In genomic region chr8:120666807-120667470, GRCm38 (mm10) we compare ENCODE assay signal across 8 mouse cellular contexts. TPM values are rescaled to one million over a fixed set of nuclear protein-coding genes. Genes with fewer than 3 reads are reported as not detected.
DNase-seq lines count a peak whose midpoint lies in the region; ATAC-seq and TF ChIP-seq lines count a peak whose summit lies in the region.

No protein-coding gene starts in this region.

- intact Hi-C loops in left cerebral cortex, postnatal 25 days (cut with DNase I) = no loop called here

- peak overlapping the region; percentile 90 for H3K4me3 ChIP-seq in testis, adult 2 months (ENCODE audit: control insufficient read depth, low read depth, low read length)
- peak overlapping the region; percentile 99 for H3K4me3 ChIP-seq in embryonic facial prominence, embryonic 12.5 days
- peak overlapping the region; percentile 96 for H3K4me3 ChIP-seq in limb, embryonic 12.5 days (replicated peaks)
- peak overlapping the region; percentile 96 for H3K4me3 ChIP-seq in stomach, embryonic 16.5 days (replicated peaks; ENCODE audit: low read length)

- H3K4me2 ChIP-seq in embryonic facial prominence, embryonic 12.5 days (replicated peaks) = peak overlapping the region; percentile 82
- peak overlapping the region; percentile 88 for H3K4me2 ChIP-seq in limb, embryonic 12.5 days
- H3K4me2 ChIP-seq in stomach, embryonic 16.5 days (ENCODE audit: low read depth, low read length) = peak overlapping the region; percentile 92

- H3K27me3 ChIP-seq in testis, adult 2 months (ENCODE audit: control insufficient read depth, insufficient read depth, low read length) = no peaks in the 10 kb centered on the region
- no peaks in the 10 kb centered on the region for H3K27me3 ChIP-seq in embryonic facial prominence, embryonic 12.5 days
- no peaks in the 10 kb centered on the region for H3K27me3 ChIP-seq in limb, embryonic 12.5 days
- H3K27me3 ChIP-seq in stomach, embryonic 16.5 days (ENCODE audit: control insufficient read depth, insufficient read depth, low read length) = no peaks in the 10 kb centered on the region

- no peak for DNase-seq in testis, postnatal 10 days (ENCODE audit: low spot score)
- DNase-seq in adrenal gland, postnatal 10 days = no peak
- no peak for DNase-seq in left cerebral cortex, postnatal 25 days (ENCODE audit: low spot score in 2 of 2)
- DNase-seq in adrenal gland, postnatal 14 days = no peak

- WGBS in embryonic facial prominence, embryonic 12.5 days = under 1% methylated on average over 17 of the region's 17 CpGs
- 4% methylated on average over 17 of the region's 17 CpGs for WGBS in limb, embryonic 12.5 days
- WGBS in stomach, embryonic 16.5 days = 2% methylated on average over 17 of the region's 17 CpGs

- ATAC-seq in embryonic facial prominence, embryonic 12.5 days (ENCODE audit: insufficient number of reproducible peaks, insufficient read depth, low FRiP score, low TSS enrichment) = no peak
- no peak for ATAC-seq in limb, embryonic 12.5 days (ENCODE audit: insufficient number of reproducible peaks, insufficient read depth, low FRiP score, low TSS enrichment, low read depth)
- no peak for ATAC-seq in stomach, embryonic 16.5 days (ENCODE audit: insufficient read depth, low FRiP score)

- peaks cover 11% of the 10 kb centered on the region for H3K4me1 ChIP-seq in testis, adult 2 months (ENCODE audit: control insufficient read depth, insufficient read depth, low read length)
- H3K4me1 ChIP-seq in embryonic facial prominence, embryonic 12.5 days = peaks cover 22% of the 10 kb centered on the region
- peaks cover 43% of the 10 kb centered on the region for H3K4me1 ChIP-seq in limb, embryonic 12.5 days (replicated peaks)
- H3K4me1 ChIP-seq in stomach, embryonic 16.5 days (ENCODE audit: control insufficient read depth, insufficient read depth, low read length) = peaks cover 26% of the 10 kb centered on the region

- H3K9me3 ChIP-seq in embryonic facial prominence, embryonic 12.5 days = no peaks in the 10 kb centered on the region
- H3K9me3 ChIP-seq in limb, embryonic 12.5 days = no peaks in the 10 kb centered on the region
- H3K9me3 ChIP-seq in stomach, embryonic 16.5 days (replicated peaks; ENCODE audit: control insufficient read depth, low read length) = no peaks in the 10 kb centered on the region

- no peak for TF ChIP-seq POLR2A in testis, adult 2 months (IDR thresholded peaks at IDR 0.05; ENCODE audit: control insufficient read depth, low read depth, low read length)

- H3K9ac ChIP-seq in embryonic facial prominence, embryonic 12.5 days = peak overlapping the region; percentile 98
- H3K9ac ChIP-seq in limb, embryonic 12.5 days (replicated peaks) = peak overlapping the region; percentile 95
- H3K9ac ChIP-seq in stomach, embryonic 16.5 days (ENCODE audit: low read length) = peak overlapping the region; percentile 97

- H3K27ac ChIP-seq in testis, adult 2 months (ENCODE audit: control insufficient read depth, insufficient read depth, low read depth, low read length) = peak overlapping the region; percentile 46; the same call in 1 of the 2 replicates
- H3K27ac ChIP-seq in embryonic facial prominence, embryonic 12.5 days = peak overlapping the region; percentile 87
- peak overlapping the region; percentile 89 for H3K27ac ChIP-seq in limb, embryonic 12.5 days
- H3K27ac ChIP-seq in stomach, embryonic 16.5 days (ENCODE audit: low read length) = peak overlapping the region; percentile 90; the same call in 1 of the 2 replicates

- TF ChIP-seq CTCF in testis, adult 2 months (IDR thresholded peaks at IDR 0.05; ENCODE audit: control insufficient read depth, insufficient read depth, insufficient replicate concordance, low read depth, low read length) = no peak

- no peaks in the 10 kb centered on the region; the same call in none of the 2 replicates for H3K36me3 ChIP-seq in testis, adult 2 months (ENCODE audit: control insufficient read depth, insufficient read depth, low read length)
- H3K36me3 ChIP-seq in embryonic facial prominence, embryonic 12.5 days = peaks cover 29% of the 10 kb centered on the region
- H3K36me3 ChIP-seq in limb, embryonic 12.5 days = peaks cover 48% of the 10 kb centered on the region
- H3K36me3 ChIP-seq in stomach, embryonic 16.5 days (ENCODE audit: control insufficient read depth, insufficient read depth, low read length) = 0 out of 2 replicates have a peak, but pooled peaks cover 4% of the 10 kb centered on the region

RNA-seq across cellular contexts. Expression of gene Gm27021, which starts 0.9 kb away (rescaled TPM):
- 0.57 and 0.59 TPM in 2 replicates for polyA plus RNA-seq in testis, adult 2 months (2012; rRNA removed)
- 3.2 and 8.2 TPM in 2 replicates for polyA plus RNA-seq in embryonic facial prominence, embryonic 12.5 days (2016; fragmentation: Nextera tagmentation; extraction: Ambion mirVana)
- 2.7 and 3.7 TPM in 2 replicates for polyA plus RNA-seq in limb, embryonic 12.5 days (2016; fragmentation: Nextera tagmentation; extraction: Ambion mirVana)
- 1.9 and 2.0 TPM in 2 replicates for polyA plus RNA-seq in stomach, embryonic 16.5 days (2015; fragmentation: Nextera tagmentation; extraction: Ambion mirVana)
- total RNA-seq in adrenal gland, postnatal 10 days (2021) = not detected
- total RNA-seq in left cerebral cortex, postnatal 25 days (2021) = under 1 TPM in 1 of 2 experiments, not detected in 1; 0.62 TPM
- total RNA-seq in adrenal gland, postnatal 14 days (2021) = 0.64 TPM in 1 of 2 replicates, not detected in the other

RNA-seq across cellular contexts. Expression of gene Cox4i1, which starts 1.1 kb away (rescaled TPM):
- polyA plus RNA-seq in testis, adult 2 months (2012; rRNA removed) = 803 and 957 TPM in 2 replicates
- polyA plus RNA-seq in embryonic facial prominence, embryonic 12.5 days (2016; fragmentation: Nextera tagmentation; extraction: Ambion mirVana) = 901 and 909 TPM in 2 replicates
- 886 and 916 TPM in 2 replicates for polyA plus RNA-seq in limb, embryonic 12.5 days (2016; fragmentation: Nextera tagmentation; extraction: Ambion mirVana)
- polyA plus RNA-seq in stomach, embryonic 16.5 days (2015; fragmentation: Nextera tagmentation; extraction: Ambion mirVana) = 1,110 and 1,163 TPM in 2 replicates
- total RNA-seq in adrenal gland, postnatal 10 days (2021) = 1,000 to 10,000 TPM; 2,747 to 2,903 TPM
- 1,000 to 10,000 TPM; 1,169 to 1,197 TPM for total RNA-seq in left cerebral cortex, postnatal 25 days (2021)
- total RNA-seq in adrenal gland, postnatal 14 days (2021) = 2,387 and 2,670 TPM in 2 replicates

RNA-seq across cellular contexts. Expression of gene Emc8, which starts 1.4 kb away (rescaled TPM):
- 29.4 and 38.1 TPM in 2 replicates for polyA plus RNA-seq in testis, adult 2 months (2012; rRNA removed)
- 257 and 260 TPM in 2 replicates for polyA plus RNA-seq in embryonic facial prominence, embryonic 12.5 days (2016; fragmentation: Nextera tagmentation; extraction: Ambion mirVana)
- polyA plus RNA-seq in limb, embryonic 12.5 days (2016; fragmentation: Nextera tagmentation; extraction: Ambion mirVana) = 285 and 294 TPM in 2 replicates
- polyA plus RNA-seq in stomach, embryonic 16.5 days (2015; fragmentation: Nextera tagmentation; extraction: Ambion mirVana) = 215 TPM in 2 replicates
- total RNA-seq in adrenal gland, postnatal 10 days (2021) = 100 to 1,000 TPM; 113 to 117 TPM
- total RNA-seq in left cerebral cortex, postnatal 25 days (2021) = 10 to 100 TPM; 65.2 to 67.0 TPM
- 106 and 116 TPM in 2 replicates for total RNA-seq in adrenal gland, postnatal 14 days (2021)

RNA-seq across cellular contexts. Expression of gene 1190005I06Rik, which starts 19.5 kb away (rescaled TPM):
- 10.4 and 10.9 TPM in 2 replicates for polyA plus RNA-seq in testis, adult 2 months (2012; rRNA removed)
- polyA plus RNA-seq in embryonic facial prominence, embryonic 12.5 days (2016; fragmentation: Nextera tagmentation; extraction: Ambion mirVana) = 6.5 and 11.8 TPM in 2 replicates
- polyA plus RNA-seq in limb, embryonic 12.5 days (2016; fragmentation: Nextera tagmentation; extraction: Ambion mirVana) = 5.8 and 6.0 TPM in 2 replicates
- 3.4 TPM in 2 replicates for polyA plus RNA-seq in stomach, embryonic 16.5 days (2015; fragmentation: Nextera tagmentation; extraction: Ambion mirVana)
- 10 to 100 TPM; 28.3 to 32.8 TPM for total RNA-seq in adrenal gland, postnatal 10 days (2021)
- 1 to 10 TPM; 8.6 TPM for total RNA-seq in left cerebral cortex, postnatal 25 days (2021)
- 27.8 and 31.6 TPM in 2 replicates for total RNA-seq in adrenal gland, postnatal 14 days (2021)
